Mouse (Mus musculus) ES-Bruce4 (cell line): ENCODE results near the gene Bcl10.

Experiments used
- CTCF ChIP-seq: IDR thresholded peaks from one replicate; pipeline ENCODE4 v1.8.1; 2011; ENCODE audit warnings: low read depth, low read length
- EP300 ChIP-seq: IDR thresholded peaks from 2 replicates; pipeline ENCODE4 v1.6.1; 2011; ENCODE audit warnings: low read depth, low read length; ENCODE audit not compliant: insufficient read depth
- POLR2A ChIP-seq: IDR thresholded peaks from one replicate; pipeline ENCODE4 v1.8.1; 2011; ENCODE audit warnings: low read length; ENCODE audit not compliant: insufficient read depth

DNA sequence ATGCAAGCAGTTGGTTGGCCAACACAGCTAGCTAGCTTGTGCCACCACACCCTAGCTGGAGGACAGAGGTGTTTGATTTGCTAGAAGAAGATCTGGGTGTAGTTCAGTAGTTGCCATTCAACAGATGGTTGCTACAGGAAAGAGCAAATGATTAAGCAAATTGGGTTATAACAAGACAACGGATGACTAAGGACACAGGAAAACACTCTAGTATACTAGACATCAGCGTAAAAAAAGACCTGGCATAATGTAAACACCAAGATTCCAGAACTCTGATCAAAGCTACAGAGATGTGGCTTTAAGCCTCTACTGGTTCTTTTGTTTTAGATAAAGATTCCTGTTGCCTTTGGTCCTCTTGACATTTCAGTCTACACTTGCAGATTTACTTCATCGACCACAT, 367 bp downstream of the Bcl10 start:
- TF ChIP-seq CTCF: no peak
- TF ChIP-seq EP300: no peak
- TF ChIP-seq POLR2A: no peak
